In the genomic region with DNA sequence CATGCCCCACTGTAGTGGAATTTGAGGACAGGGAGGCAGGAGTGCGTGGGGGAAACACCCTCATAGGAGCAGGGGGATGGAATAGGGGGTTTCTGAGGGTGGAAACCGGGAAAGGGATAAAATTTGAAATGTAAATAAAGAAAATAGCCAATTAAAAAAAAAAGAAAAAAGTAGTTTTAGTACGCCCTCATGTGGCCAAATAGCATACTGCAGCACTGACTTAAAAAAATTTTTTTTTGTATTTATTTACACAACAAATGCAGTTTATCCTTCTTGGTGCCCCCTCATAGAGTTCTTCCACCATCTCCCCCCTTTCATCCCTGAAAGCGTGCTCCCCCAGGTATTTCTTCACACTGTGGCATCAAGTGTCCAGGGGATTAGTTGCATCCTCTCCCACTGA, we compare ENCODE assay signal across 30 mouse cellular contexts. TPM values are rescaled to one million over a fixed set of nuclear protein-coding genes. Genes with fewer than 3 reads are reported as not detected.
DNase-seq lines count a peak whose midpoint lies in the region; ATAC-seq and TF ChIP-seq lines count a peak whose summit lies in the region.
"Had no signal": no experiment of that assay in that cellular context is flagged by ENCODE, and none has a peak within 500 bp of the region (broad histone marks: within the 10 kb centered on the region; RNA-seq: fewer than 3 reads in every experiment).

No protein-coding gene starts in this region.

- DNase-seq in gastrocnemius, adult 2 months, result no peak
- no peak for DNase-seq in gastrocnemius, postnatal 14 days
- no peak for DNase-seq in left cerebral cortex, adult 2 months (ENCODE audit: extremely low spot score in 1 of 2, low spot score in 2 of 2)
- DNase-seq in left cerebral cortex, adult 9 months (ENCODE audit: low spot score in 2 of 2), result no peak
- DNase-seq in 3T3-L1 (ENCODE audit: low read depth, low spot score) (peak; percentile 22), Patski (ENCODE audit: low read depth, low spot score) (no peak)
- no peak for DNase-seq in cerebellum, postnatal 25 days
- no peak for DNase-seq in layer of hippocampus, postnatal 10 days (ENCODE audit: low spot score in 2 of 2)
- DNase-seq: adrenal gland, postnatal 10 days; cerebellum, adult 2 months; cerebellum, postnatal 36 days; gastrocnemius, postnatal 36 days; heart, postnatal 36 days; kidney, postnatal 4 days had no signal

- POLR2A ChIA-PET in Patski (lab: Charles Lee), result no interaction called here

- CTCF ChIA-PET in Patski (lab: Charles Lee), result no interaction called here

- in situ Hi-C loops in Patski (cut with MboI; ENCODE audit: low pct_unique_long_range_greater_than_20kb), result loop anchor here (5.0 to 25.0 kb wide), 3 partner anchors 240 to 1873 kb away; no protein-coding TSS in a partner anchor

- no peak overlapping the region for H3K27ac ChIP-seq in gastrocnemius, adult 2 months
- H3K27ac ChIP-seq in left cerebral cortex, adult 2 months, result no peak overlapping the region
- H3K27ac ChIP-seq: hindbrain, embryonic 13.5 days; intestine, embryonic 15.5 days; kidney, embryonic 15.5 days; midbrain, embryonic 10.5 days had no signal

- no peak for ATAC-seq in Patski
- ATAC-seq: CD4-positive, CD25-positive, alpha-beta regulatory T cell, adult 4 months; forebrain, embryonic 16.5 days; intestine, embryonic 15.5 days had no signal

- intact Hi-C loops in gastrocnemius, adult 2 months (cut with DNase I), result loop anchor here (5.0 kb wide), 1 partner anchor 402 kb away; a partner anchor contains a TSS
- intact Hi-C loops in gastrocnemius, postnatal 14 days (cut with DNase I; ENCODE audit: low total_unique reads), result no loop called here
- intact Hi-C loops in left cerebral cortex, adult 2 months (cut with DNase I), result loop anchor here (5.0 kb wide), 1 partner anchor 97 kb away; a partner anchor contains a TSS

- no peak overlapping the region for H3K4me3 ChIP-seq in gastrocnemius, adult 2 months
- no peak overlapping the region for H3K4me3 ChIP-seq in left cerebral cortex, adult 2 months
- H3K4me3 ChIP-seq: hindbrain, embryonic 13.5 days; intestine, embryonic 15.5 days; kidney, embryonic 15.5 days; midbrain, embryonic 10.5 days had no signal

- TF ChIP-seq CTCF in gastrocnemius, adult 2 months (IDR thresholded peaks at IDR 0.05), result peak; percentile 52
- peak; percentile 60 for TF ChIP-seq CTCF in left cerebral cortex, adult 2 months (IDR thresholded peaks at IDR 0.05)
- peak; percentile 41 for TF ChIP-seq CTCF in Patski (IDR thresholded peaks at IDR 0.05)

- peaks cover 10% of the 10 kb centered on the region for H3K27me3 ChIP-seq in Patski
- H3K27me3 ChIP-seq: hindbrain, embryonic 13.5 days; intestine, embryonic 15.5 days had no signal

RNA-seq across cellular contexts. Expression of a gene that starts 22.8 kb away (rescaled TPM):
- total RNA-seq in gastrocnemius, adult 2 months (2021), result not detected
- not detected for total RNA-seq in gastrocnemius, postnatal 14 days (2021)
- not detected for total RNA-seq in left cerebral cortex, adult 2 months (2021)
- 0.13 TPM for polyA plus RNA-seq in Patski (2021)
- not detected for total RNA-seq in layer of hippocampus, postnatal 10 days (2021)
- total RNA-seq: adrenal gland, postnatal 10 days; gastrocnemius, postnatal 36 days; heart, adult 8-10 months; heart, postnatal 36 days; layer of hippocampus, postnatal 14 days; left cerebral cortex, postnatal 10 days; liver, adult 2 months; neutrophil, adult 5-6 weeks had no signal
- polyA plus RNA-seq: CD4-positive, CD25-positive, alpha-beta regulatory T cell, adult 4 months; cerebellum, adult 2 months; forebrain, embryonic 16.5 days; heart, embryonic 14.5 days; hindbrain, embryonic 13.5 days; intestine, embryonic 15.5 days; kidney, embryonic 15.5 days; limb, embryonic 11.5 days; liver, adult 2 months; lung, embryonic 16.5 days; midbrain, embryonic 10.5 days; small intestine, adult 2 months; stomach, embryonic 16.5 days had no signal
